Mouse (Mus musculus) layer of hippocampus, adult 18-20 months (tissue): Measurements from ENCODE around the gene Irx3. TPM values are rescaled to one million over a fixed set of nuclear protein-coding genes. Genes with fewer than 3 reads are reported as not detected.

ENCODE experiments used
- DNase-seq, 2 experiments: peaks; one replicate each; pipeline ENCODE4 v3.0.0; 2022; ENCODE audit warnings: low spot score in 2 of 2
- long read RNA-seq: library from polyadenylated mRNA; stranded (forward); transcript quantifications from one replicate; pipeline ENCODE4 v2.0.0, GENCODE M21; 2021
- total RNA-seq, 2 experiments: library from RNA; stranded (reverse); gene quantifications; 2 replicates each; pipeline ENCODE4 v1.2.3; 2021

The Irx3 gene
- total RNA-seq, result under 1 TPM; 0.36 to 0.42 TPM
- long read RNA-seq, result 0 reads

DNA sequence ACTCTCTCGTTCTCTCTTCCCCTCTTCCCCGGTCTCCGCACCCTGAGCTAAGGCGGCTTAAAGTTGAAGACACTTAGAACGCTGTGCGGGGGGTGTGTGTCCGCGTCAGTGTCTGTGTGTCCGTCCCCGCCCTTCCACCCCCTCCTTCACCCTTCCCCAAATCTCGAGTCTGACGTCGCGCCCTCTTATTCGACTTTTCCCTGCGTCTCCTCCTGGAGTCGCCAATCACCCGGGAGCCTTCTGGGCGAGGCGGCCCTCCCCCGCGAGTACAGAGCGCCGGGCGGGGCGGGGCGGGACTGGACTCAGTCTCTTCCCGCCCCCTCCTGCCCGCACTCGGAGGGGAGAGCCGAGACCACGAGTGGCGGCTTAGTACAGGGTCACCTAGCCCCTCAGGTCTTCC is at the start of gene Irx3:
TSS of gene Irx3 (minus strand) at position 229 of the 400 bp plus-strand sequence.
- no peak for DNase-seq

- DNase-seq, result no peak
Measured at GRCm38 (mm10) chr8:91851359-91851758, 49.5 kb upstream of the Irx3 start.

DNA sequence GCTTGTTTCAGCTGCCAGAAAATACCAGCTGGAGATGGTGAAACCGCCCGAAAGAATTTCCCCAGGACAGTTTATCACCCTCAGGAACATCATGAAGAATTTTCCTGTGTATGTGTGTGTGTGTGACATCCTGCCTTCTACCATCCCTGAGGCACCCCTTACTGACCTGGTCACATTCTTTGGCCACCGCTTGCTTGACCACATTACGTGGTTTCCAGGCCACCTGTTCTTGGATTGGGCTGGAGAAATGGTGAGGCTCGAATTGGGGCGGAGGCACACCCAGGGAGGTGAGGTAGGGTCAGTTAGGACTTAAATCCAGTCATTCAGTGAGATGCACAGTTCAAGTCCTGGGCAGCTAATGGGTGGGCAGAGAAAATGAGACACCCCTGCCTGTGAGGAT is 48.1 kb upstream of the Irx3 start:
- DNase-seq, result no peak

GRCm38 (mm10) chr8:91849529-91849928 is 47.7 kb upstream of the Irx3 start:
- DNase-seq, result no peak

- DNase-seq, result peak in 1 of 2 experiments; percentile 27
Measured at GRCm38 (mm10) chr8:91845641-91846040, 43.8 kb upstream of the Irx3 start.

DNA sequence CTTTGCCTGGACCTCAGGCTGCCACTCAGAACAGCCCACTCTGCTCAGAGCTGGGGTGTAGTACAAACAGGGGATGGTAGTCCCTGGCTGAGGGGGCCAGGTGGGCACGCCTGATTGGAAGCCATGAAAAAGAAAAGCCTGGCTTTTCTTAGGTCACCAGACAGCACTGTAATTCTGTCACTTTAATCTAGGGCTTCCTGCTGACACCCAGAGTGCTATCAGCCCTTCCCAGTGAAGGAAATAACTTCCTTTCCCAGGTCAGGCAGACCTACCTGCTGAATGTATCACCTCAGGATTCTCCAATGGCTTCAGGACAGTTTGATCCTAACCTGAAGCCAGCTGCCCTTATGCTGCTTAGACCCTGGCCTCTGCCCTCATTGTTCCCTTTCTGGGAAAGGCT is 35.3 kb upstream of the Irx3 start:
- DNase-seq, result no peak

DNA sequence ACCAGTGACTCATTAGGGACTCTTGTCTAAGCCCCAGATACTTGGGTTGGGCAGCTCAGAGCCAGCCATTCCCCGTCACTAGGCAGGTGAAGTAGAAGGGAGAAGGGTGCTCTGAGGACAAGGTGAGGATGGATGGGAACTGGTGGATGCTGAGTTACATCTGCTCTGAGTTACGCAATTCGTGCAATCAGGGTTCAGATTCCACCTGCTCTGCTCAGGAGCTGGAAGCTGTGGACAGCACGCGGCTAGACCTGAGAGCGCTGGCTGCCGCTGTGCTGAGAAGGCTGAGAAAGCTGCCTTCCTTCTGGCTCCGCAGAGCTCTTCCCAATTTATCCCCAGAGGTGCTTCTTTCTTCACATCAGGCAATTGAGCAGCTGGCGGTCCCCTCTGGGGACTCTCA is 34.8 kb upstream of the Irx3 start:
- no peak for DNase-seq

GRCm38 (mm10) chr8:91827661-91828060 is 25.8 kb upstream of the Irx3 start:
- no peak for DNase-seq

DNA sequence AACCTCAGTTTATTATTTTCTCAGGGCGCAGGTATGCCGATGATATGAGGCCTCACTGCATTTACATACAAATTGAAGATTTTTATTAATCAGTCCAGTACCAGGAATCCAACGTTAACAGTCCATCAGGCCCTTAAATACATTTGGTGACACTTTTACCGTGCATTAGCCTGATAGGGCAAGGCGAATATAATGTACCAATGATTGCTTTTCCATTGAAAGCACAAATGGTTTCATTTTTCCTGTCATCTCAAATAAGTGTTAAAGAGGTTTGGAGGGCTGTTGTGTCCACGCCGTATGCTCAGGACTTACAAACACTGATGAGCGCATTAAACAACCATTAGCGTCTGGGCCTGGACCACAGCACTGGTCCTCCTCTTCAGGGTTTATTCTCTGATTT is 25.3 kb upstream of the Irx3 start:
- DNase-seq, result no peak

DNA sequence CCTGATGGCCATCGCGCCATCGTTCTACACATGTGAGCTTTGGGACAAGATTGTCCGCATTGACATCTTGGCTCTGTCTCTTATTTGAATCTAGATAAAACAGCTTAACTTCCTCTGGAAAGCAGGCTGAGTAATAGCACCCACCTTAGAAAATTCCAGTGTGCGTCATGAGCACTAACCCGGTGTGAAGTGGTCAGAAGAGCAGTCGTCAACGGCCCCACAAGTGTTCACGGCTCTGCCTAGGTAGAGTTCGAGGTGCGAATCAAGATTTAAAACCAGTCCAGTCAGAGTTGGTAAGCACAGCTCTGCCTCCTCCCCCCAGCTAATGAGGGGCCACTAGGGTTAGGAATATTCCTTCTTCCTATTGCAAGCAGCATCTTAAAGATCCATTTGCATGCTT is 21.5 kb upstream of the Irx3 start:
- no peak for DNase-seq

DNA sequence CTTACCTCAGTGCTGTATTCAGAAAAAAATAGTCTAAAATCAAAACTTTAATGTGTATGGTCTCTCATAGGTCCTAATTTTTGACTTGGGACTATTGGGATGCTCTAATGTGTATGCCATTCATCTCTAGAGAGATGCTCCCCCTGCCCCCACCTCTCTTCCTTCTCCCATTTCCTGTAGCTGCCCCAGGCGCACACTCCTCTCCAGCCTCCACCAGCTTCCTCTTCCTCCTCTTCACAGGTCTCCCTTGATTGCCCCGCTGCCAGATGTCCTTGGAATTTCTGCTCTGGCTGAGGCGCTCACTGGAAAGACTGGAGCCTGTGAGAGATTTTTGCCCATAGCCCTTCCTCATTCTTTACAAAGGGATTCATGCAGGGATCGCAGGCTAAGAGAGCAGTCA is 20.9 kb upstream of the Irx3 start:
- no peak for DNase-seq

GRCm38 (mm10) chr8:91821976-91822375 is 20.1 kb upstream of the Irx3 start:
- DNase-seq, result no peak

DNA sequence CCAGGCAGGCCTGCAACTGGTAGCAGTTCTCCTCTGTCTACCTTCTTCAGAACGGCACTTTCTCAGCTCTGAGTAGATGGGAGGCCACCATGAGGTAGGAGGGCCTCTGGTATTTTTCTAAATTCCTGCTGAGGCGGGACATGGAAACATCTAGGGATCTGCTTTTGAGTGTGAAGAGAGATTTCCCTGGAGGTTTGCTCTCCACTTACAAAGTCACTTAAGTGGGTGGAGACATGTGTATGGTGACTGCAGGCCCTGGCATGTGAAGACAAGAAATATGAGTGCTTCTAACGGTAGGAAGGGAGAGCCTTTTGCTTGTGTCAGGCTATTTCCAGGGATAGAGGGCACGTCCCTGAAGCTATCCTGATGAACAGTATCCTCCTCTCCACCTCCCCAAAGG is 17.9 kb upstream of the Irx3 start:
- no peak for DNase-seq

DNA sequence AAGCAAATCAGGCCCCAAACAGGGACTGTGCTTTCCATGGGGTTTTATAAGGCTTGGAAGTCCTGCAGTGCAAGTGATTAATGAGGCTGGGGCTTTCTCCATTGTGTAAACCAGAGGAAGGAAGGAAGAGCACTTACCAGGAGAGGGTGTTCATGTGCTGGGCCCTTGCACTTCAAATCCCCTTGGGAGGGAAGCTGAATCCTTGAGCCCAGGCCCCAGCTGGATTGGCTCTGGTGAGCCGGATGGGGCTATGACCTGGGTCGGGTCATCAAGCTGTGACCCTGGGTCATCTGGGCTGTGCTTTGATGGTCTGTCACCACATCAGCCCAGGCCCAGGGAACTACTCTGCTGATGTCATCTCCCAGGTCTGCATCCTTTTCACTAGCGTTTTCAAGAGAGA is 16.9 kb upstream of the Irx3 start:
- no peak for DNase-seq

DNA sequence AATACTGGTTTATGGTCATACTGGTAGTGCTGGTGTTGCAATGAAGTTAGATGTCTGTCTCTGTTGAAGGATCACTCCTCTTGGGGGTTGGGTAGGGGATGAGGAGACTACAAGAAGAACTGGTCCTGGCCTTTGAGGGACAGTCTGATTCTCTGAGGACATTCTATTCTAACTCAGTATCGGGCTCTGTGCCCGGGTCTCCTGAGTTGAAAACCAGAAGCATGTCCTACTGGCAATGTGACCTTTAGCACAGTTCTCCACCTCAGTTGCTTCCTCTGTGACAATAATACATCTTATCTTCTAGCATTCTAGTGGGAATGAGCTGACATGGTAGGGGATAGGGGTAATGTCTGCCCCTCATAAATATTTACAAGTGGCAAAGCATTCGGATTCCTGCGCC is 12.2 kb upstream of the Irx3 start:
- DNase-seq, result no peak

- no peak for DNase-seq
Measured at GRCm38 (mm10) chr8:91806720-91807241, 4.9 kb upstream of the Irx3 start.

- DNase-seq, result no peak
Measured at GRCm38 (mm10) chr8:91806084-91806719, 4.3 kb upstream of the Irx3 start.

GRCm38 (mm10) chr8:91805254-91805671 is 3.4 kb upstream of the Irx3 start:
- DNase-seq, result no peak

- no peak for DNase-seq
Measured at GRCm38 (mm10) chr8:91804403-91805253, 2.8 kb upstream of the Irx3 start.

DNA sequence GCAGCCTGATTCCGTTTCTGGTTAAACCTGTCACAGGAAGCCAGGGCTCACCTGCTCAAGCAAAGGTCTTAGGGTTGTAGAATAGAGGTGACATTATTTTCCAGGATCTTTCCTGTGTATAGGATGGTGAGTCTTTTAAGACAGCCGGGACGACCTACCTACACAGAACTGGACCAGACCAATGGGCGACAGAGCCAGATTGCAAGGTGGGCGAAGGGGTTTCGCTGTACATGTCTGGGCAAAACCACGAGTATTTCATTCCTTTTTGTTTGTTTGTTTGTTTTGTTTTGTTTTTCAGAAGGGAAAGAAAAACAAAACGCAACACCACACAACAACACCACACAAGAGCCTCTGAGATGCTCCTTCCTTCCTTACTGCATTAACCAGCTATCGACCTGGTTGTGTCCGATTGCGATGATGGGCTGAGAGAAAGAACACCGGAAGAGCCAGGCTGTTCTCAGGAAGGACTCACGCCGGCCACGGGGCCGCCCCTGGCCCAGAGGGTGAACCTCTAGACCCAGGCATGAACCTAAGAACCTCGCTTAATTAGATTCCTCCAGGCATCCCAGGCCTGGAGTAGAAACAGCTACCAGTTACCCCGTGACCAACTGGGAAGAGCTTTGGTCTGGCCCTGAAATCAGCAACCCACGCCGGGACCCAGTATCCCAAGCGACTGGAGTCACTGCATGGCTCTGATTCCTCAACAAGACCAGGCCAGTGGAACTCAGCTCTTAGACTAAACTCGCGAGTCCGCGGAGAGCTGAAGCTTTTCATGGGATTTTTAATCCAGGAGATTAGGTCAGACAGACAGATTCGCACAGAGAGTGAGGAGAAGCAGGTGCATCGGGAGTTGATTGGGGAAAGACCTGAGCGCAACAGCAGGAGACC is 1.9 kb upstream of the Irx3 start:
- no peak for DNase-seq
